27 mouse cellular contexts compared by ENCODE assay signal in the genomic region with DNA sequence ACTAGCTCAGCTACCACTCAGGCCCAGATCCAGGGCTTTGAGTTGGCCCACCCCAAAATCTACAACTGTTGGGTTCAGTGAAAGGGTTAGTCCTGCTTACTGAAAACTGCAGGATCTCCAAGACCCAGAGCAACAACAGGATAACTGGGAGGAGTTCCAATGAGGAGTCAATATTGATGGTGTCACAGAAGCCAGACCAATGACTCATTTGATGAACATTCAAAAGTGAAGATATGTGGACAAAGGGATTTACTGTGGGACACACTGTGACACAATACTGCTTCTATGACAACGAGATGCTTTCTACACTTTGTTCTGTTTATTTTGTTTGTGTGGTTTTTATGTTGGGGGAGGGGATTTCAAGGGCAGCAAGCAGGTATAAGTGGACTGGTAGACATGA. TPM values are rescaled to one million over a fixed set of nuclear protein-coding genes. Genes with fewer than 3 reads are reported as not detected.
DNase-seq lines count a peak whose midpoint lies in the region; ATAC-seq and TF ChIP-seq lines count a peak whose summit lies in the region.
"Had no signal": no experiment of that assay in that cellular context is flagged by ENCODE, and none has a peak within 500 bp of the region (broad histone marks: within the 10 kb centered on the region; RNA-seq: fewer than 3 reads in every experiment).

No protein-coding gene starts in this region.

- no peak overlapping the region for H3K9ac ChIP-seq in liver, postnatal 0 days (replicated peaks)
- H3K9ac ChIP-seq in liver, embryonic 11.5 days (ENCODE audit: low read depth, low read length) = no peak overlapping the region
- H3K9ac ChIP-seq: forebrain, postnatal 0 days; heart, embryonic 13.5 days; hindbrain, embryonic 14.5 days had no signal

- ATAC-seq in liver, postnatal 0 days = peak; percentile 95
- ATAC-seq in liver, embryonic 11.5 days (replicated peaks; ENCODE audit: low FRiP score) = no peak
- ATAC-seq: CD4-positive, CD25-positive, alpha-beta regulatory T cell, adult 4 months; forebrain, embryonic 14.5 days; forebrain, postnatal 0 days; hindbrain, postnatal 0 days; inflammation-experienced regulatory T-cells, adult 6 months; Patski had no signal

- H3K4me1 ChIP-seq in liver, postnatal 0 days (ENCODE audit: insufficient read depth) = peaks cover 3% of the 10 kb centered on the region; the same call in 1 of the 2 replicates
- no peaks in the 10 kb centered on the region for H3K4me1 ChIP-seq in liver, embryonic 11.5 days (replicated peaks; ENCODE audit: control insufficient read depth, insufficient read depth, low read length)

- no peaks in the 10 kb centered on the region for H3K27me3 ChIP-seq in liver, postnatal 0 days (ENCODE audit: insufficient read depth, low read length)
- H3K27me3 ChIP-seq in liver, embryonic 11.5 days (replicated peaks; ENCODE audit: control insufficient read depth, insufficient read depth, low read length) = no peaks in the 10 kb centered on the region
- H3K27me3 ChIP-seq: heart, embryonic 13.5 days; Patski had no signal

- H3K4me3 ChIP-seq in liver, postnatal 0 days (ENCODE audit: low read depth, low read length) = no peak overlapping the region
- no peak overlapping the region for H3K4me3 ChIP-seq in liver, embryonic 11.5 days (ENCODE audit: low read depth, low read length)
- H3K4me3 ChIP-seq: gastrocnemius, adult 2 months; heart, adult 2 months; heart, embryonic 10.5 days; heart, embryonic 13.5 days had no signal

- H3K4me2 ChIP-seq in liver, postnatal 0 days (ENCODE audit: low read depth, low read length) = no peak overlapping the region
- no peak overlapping the region for H3K4me2 ChIP-seq in liver, embryonic 11.5 days
- H3K4me2 ChIP-seq: heart, embryonic 13.5 days; hindbrain, embryonic 14.5 days had no signal

- TF ChIP-seq CTCF in liver, postnatal 0 days (IDR thresholded peaks at IDR 0.05; ENCODE audit: low read depth) = no peak

- H3K27ac ChIP-seq in liver, postnatal 0 days (ENCODE audit: low read depth) = peak overlapping the region; percentile 68; the same call in 1 of the 2 replicates
- no peak overlapping the region for H3K27ac ChIP-seq in liver, embryonic 11.5 days (ENCODE audit: low read depth, low read length)
- H3K27ac ChIP-seq: gastrocnemius, adult 2 months; heart, adult 2 months; heart, embryonic 10.5 days; heart, embryonic 13.5 days; hindbrain, embryonic 14.5 days; hindbrain, postnatal 0 days had no signal

- DNase-seq in heart, adult 11 months = peak; percentile 82
- no peak for DNase-seq in heart, adult 18-20 months
- DNase-seq in liver, postnatal 0 days = no peak
- no peak for DNase-seq in liver, embryonic 11.5 days (ENCODE audit: low spot score)
- peak; percentile 43 for DNase-seq in adipocyte (ENCODE audit: low spot score)
- DNase-seq in lung, postnatal 25 days (ENCODE audit: low spot score) = no peak
- DNase-seq in cerebellum, postnatal 25 days = no peak
- DNase-seq: adrenal gland, adult 2 months; adrenal gland, postnatal 14 days; B cell, adult 2 months; cerebellum, adult 11-12 months; cerebellum, adult 8-10 months; cerebellum, postnatal 10 days; forebrain, postnatal 0 days; gastrocnemius, adult 2 months; gastrocnemius, postnatal 14 days; heart, adult 2 months; heart, postnatal 14 days; heart, postnatal 4 days had no signal

- WGBS in liver, postnatal 0 days (ENCODE audit: insufficient replicate concordance) = 45% methylated on average over 1 of the region's 1 CpGs
- 77% methylated on average over 1 of the region's 1 CpGs for WGBS in liver, embryonic 11.5 days

- TF ChIP-seq EP300 in liver, postnatal 0 days (IDR thresholded peaks at IDR 0.05; ENCODE audit: low read depth) = peak; percentile 43; the same call in 1 of the 2 replicates

- no peaks in the 10 kb centered on the region for H3K9me3 ChIP-seq in liver, postnatal 0 days (ENCODE audit: low read length)
- H3K9me3 ChIP-seq in liver, embryonic 11.5 days (ENCODE audit: control insufficient read depth, low read length) = no peaks in the 10 kb centered on the region
- H3K9me3 ChIP-seq: heart, embryonic 10.5 days; heart, embryonic 13.5 days had no signal

- H3K36me3 ChIP-seq in liver, postnatal 0 days (replicated peaks; ENCODE audit: insufficient read depth, low read length) = peaks cover 80% of the 10 kb centered on the region
- H3K36me3 ChIP-seq in liver, embryonic 11.5 days (ENCODE audit: control insufficient read depth, insufficient read depth, low read length) = peaks cover 34% of the 10 kb centered on the region

RNA-seq across cellular contexts. Expression of gene Inpp5e, which starts 9.1 kb away (rescaled TPM):
- total RNA-seq in heart, adult 18-20 months (2021) = 10 to 100 TPM; 15.6 to 16.3 TPM
- 3.3 and 3.4 TPM in 2 replicates for polyA plus RNA-seq in liver, postnatal 0 days (2015; fragmentation: Nextera tagmentation; extraction: Ambion mirVana)
- polyA plus RNA-seq in liver, embryonic 11.5 days (2014; fragmentation: Nextera tagmentation; extraction: Ambion mirVana) = 17.7 and 19.2 TPM in 2 replicates

RNA-seq across cellular contexts. Expression of gene Sec16a, which starts 26.9 kb away (rescaled TPM):
- 10 to 100 TPM; 38.9 to 39.2 TPM for total RNA-seq in heart, adult 18-20 months (2021)
- polyA plus RNA-seq in liver, postnatal 0 days (2015; fragmentation: Nextera tagmentation; extraction: Ambion mirVana) = 7.8 and 8.0 TPM in 2 replicates
- 33.7 TPM in 2 replicates for polyA plus RNA-seq in liver, embryonic 11.5 days (2014; fragmentation: Nextera tagmentation; extraction: Ambion mirVana)

RNA-seq across cellular contexts. Expression of gene Pmpca, which starts 29.0 kb away (rescaled TPM):
- 100 to 1,000 TPM; 152 to 153 TPM for total RNA-seq in heart, adult 18-20 months (2021)
- 38.8 and 41.3 TPM in 2 replicates for polyA plus RNA-seq in liver, postnatal 0 days (2015; fragmentation: Nextera tagmentation; extraction: Ambion mirVana)
- 147 and 150 TPM in 2 replicates for polyA plus RNA-seq in liver, embryonic 11.5 days (2014; fragmentation: Nextera tagmentation; extraction: Ambion mirVana)

RNA-seq across cellular contexts. Expression of gene Entr1, which starts 29.0 kb away (rescaled TPM):
- 10 to 100 TPM; 44.9 to 45.2 TPM for total RNA-seq in heart, adult 18-20 months (2021)
- 28.0 and 29.0 TPM in 2 replicates for polyA plus RNA-seq in liver, postnatal 0 days (2015; fragmentation: Nextera tagmentation; extraction: Ambion mirVana)
- polyA plus RNA-seq in liver, embryonic 11.5 days (2014; fragmentation: Nextera tagmentation; extraction: Ambion mirVana) = 94.4 and 95.7 TPM in 2 replicates

RNA-seq across cellular contexts. Expression of gene Snapc4, which starts 37.7 kb away (rescaled TPM):
- total RNA-seq in heart, adult 18-20 months (2021) = 1 to 10 TPM; 5.8 to 5.9 TPM
- 5.0 and 5.5 TPM in 2 replicates for polyA plus RNA-seq in liver, postnatal 0 days (2015; fragmentation: Nextera tagmentation; extraction: Ambion mirVana)
- 36.4 and 41.6 TPM in 2 replicates for polyA plus RNA-seq in liver, embryonic 11.5 days (2014; fragmentation: Nextera tagmentation; extraction: Ambion mirVana)

Comparison
In these comparisons a context has a peak if more than half of its experiments do, and no peak if none do; other contexts are left out.
1. DNase-seq: peak in heart, adult 11 months (single experiment) and adipocyte (single experiment); none in heart, adult 18-20 months (0 of 2), liver, postnatal 0 days (single experiment), liver, embryonic 11.5 days (single experiment), lung, postnatal 25 days (single experiment) and cerebellum, postnatal 25 days (0 of 2).